Mouse (Mus musculus) left cerebral cortex, postnatal 25 days (tissue): Measurements from ENCODE around the gene Gm36210. TPM values are rescaled to one million over a fixed set of nuclear protein-coding genes. Genes with fewer than 3 reads are reported as not detected.

ENCODE experiments used
- DNase-seq, 2 experiments: peaks; one replicate each; pipeline ENCODE4 v3.0.0; 2022; ENCODE audit warnings: low spot score in 2 of 2, mixed read lengths in 1 of 2
- intact Hi-C: fragments of 180-260 bp; cut with DNase I; formaldehyde crosslinking; loops from one replicate; pipeline ENCODE4 v1.15.1; 2025
- total RNA-seq, 2 experiments: library from RNA; stranded (reverse); gene quantifications; 2 replicates each; pipeline ENCODE4 v1.2.3; 2021

Gm36210 gene
- total RNA-seq, 2 experiments from 2014 or later: 0.25 TPM; not detected in 1

GRCm38 (mm10) chr7:4857321-4857720, 49.0 kb downstream of the Gm36210 start:
- intact Hi-C loops: no loop called here
- DNase-seq: no peak

- no peak for DNase-seq
- intact Hi-C loops: no loop called here
These were observed 49.8 kb downstream of the Gm36210 start for GRCm38 (mm10) chr7:4856508-4856907.

- DNase-seq: no peak
- intact Hi-C loops: no loop called here
These were observed 52.7 kb downstream of the Gm36210 start for GRCm38 (mm10) chr7:4853613-4854012.

GRCm38 (mm10) chr7:4851315-4851688, 55.0 kb downstream of the Gm36210 start:
- no peak for DNase-seq
- intact Hi-C loops: no loop called here

- no peak for DNase-seq
- intact Hi-C loops: no loop called here
These were observed 55.5 kb downstream of the Gm36210 start for GRCm38 (mm10) chr7:4850621-4851314.

- no peak for DNase-seq
- intact Hi-C loops: no loop called here
These were observed 56.9 kb downstream of the Gm36210 start for GRCm38 (mm10) chr7:4849372-4849771.

Other genes with a start within 250 kb of the Gm36210 start
- gene Ppp6r1, start 247.5 kb downstream of the Gm36210 start, total RNA-seq: 100 to 1,000 TPM; 145 to 148 TPM
- 100 to 1,000 TPM in 1 of 2 experiments, 10 to 100 TPM in 1; 91.8 to 105 TPM for gene Hspbp1, start 221.4 kb downstream of the Gm36210 start, total RNA-seq
- 100 to 1,000 TPM; 394 to 407 TPM for gene Brsk1, start 215.9 kb downstream of the Gm36210 start, total RNA-seq
- not detected for gene Tmem150b, start 181.3 kb downstream of the Gm36210 start, total RNA-seq
- gene Kmt5c, start 166.4 kb downstream of the Gm36210 start, total RNA-seq: 10 to 100 TPM; 25.0 to 30.4 TPM
- gene Cox6b2, start 153.4 kb downstream of the Gm36210 start, total RNA-seq: 1 to 10 TPM; 4.6 to 5.9 TPM
- not detected for gene Fam71e2, start 135.2 kb downstream of the Gm36210 start, total RNA-seq
- under 1 TPM; 0.69 to 0.83 TPM for gene Il11, start 123.7 kb downstream of the Gm36210 start, total RNA-seq
- gene Tmem190, start 123.6 kb downstream of the Gm36210 start, total RNA-seq: not detected
- gene Tmem238, start 116.9 kb downstream of the Gm36210 start, total RNA-seq: 1 to 10 TPM; 2.3 to 3.0 TPM
- 100 to 1,000 TPM; 428 to 431 TPM for gene Rpl28, start 113.6 kb downstream of the Gm36210 start, total RNA-seq
- gene Ube2s, start 93.9 kb downstream of the Gm36210 start, total RNA-seq: 100 to 1,000 TPM; 108 to 110 TPM
- gene Shisa7, start 61.8 kb downstream of the Gm36210 start, total RNA-seq: 100 to 1,000 TPM; 115 to 148 TPM
- 1 to 10 TPM; 3.3 to 4.1 TPM for gene Isoc2b, start 36.3 kb downstream of the Gm36210 start, total RNA-seq
- 10 to 100 TPM; 10.4 to 11.0 TPM for gene Isoc2a, start 29.4 kb downstream of the Gm36210 start, total RNA-seq
- gene Zfp628, start 8.7 kb upstream of the Gm36210 start, total RNA-seq: 10 to 100 TPM; 14.3 to 14.6 TPM
- 100 to 1,000 TPM in 1 of 2 experiments, 10 to 100 TPM in 1; 94.4 to 103 TPM for gene Nat14, start 15.5 kb upstream of the Gm36210 start, total RNA-seq
- gene Ssc5d, start 19.3 kb upstream of the Gm36210 start, total RNA-seq: 1 to 10 TPM; 2.3 to 2.4 TPM
- gene Sbk2, start 57.9 kb upstream of the Gm36210 start, total RNA-seq: not detected
- under 1 TPM; 0.34 to 0.85 TPM for gene Sbk3, start 64.7 kb upstream of the Gm36210 start, total RNA-seq
- 10 to 100 TPM; 24.8 to 33.7 TPM for gene Zfp579, start 89.6 kb upstream of the Gm36210 start, total RNA-seq
- 1 to 10 TPM; 6.9 TPM for gene Zfp524, start 107.9 kb upstream of the Gm36210 start, total RNA-seq
- gene Fiz1, start 108.2 kb upstream of the Gm36210 start, total RNA-seq: 10 to 100 TPM; 21.2 to 31.2 TPM
- gene Gm44973, start 109.0 kb upstream of the Gm36210 start, total RNA-seq: not detected
- gene Zfp865, start 113.9 kb upstream of the Gm36210 start, total RNA-seq: 10 to 100 TPM; 32.9 to 34.5 TPM
- 10 to 100 TPM; 52.0 to 65.0 TPM for gene Ccdc106, start 114.0 kb upstream of the Gm36210 start, total RNA-seq
- 1 to 10 TPM in 1 of 2 experiments, under 1 TPM in 1; 0.85 to 1.2 TPM for gene 4632433K11Rik, start 127.6 kb upstream of the Gm36210 start, total RNA-seq
- gene Zfp784, start 131.9 kb upstream of the Gm36210 start, total RNA-seq: 1 to 10 TPM; 5.4 to 6.5 TPM
- gene Zfp580, start 145.0 kb upstream of the Gm36210 start, total RNA-seq: 10 to 100 TPM; 36.8 to 41.7 TPM
- 100 to 1,000 TPM; 171 to 180 TPM for gene U2af2, start 155.6 kb upstream of the Gm36210 start, total RNA-seq
- gene Epn1, start 173.7 kb upstream of the Gm36210 start, total RNA-seq: 100 to 1,000 TPM; 454 to 461 TPM
- not detected for gene Rfpl4, start 210.4 kb upstream of the Gm36210 start, total RNA-seq
- not detected for gene Rasl2-9, start 219.4 kb upstream of the Gm36210 start, total RNA-seq
- not detected for gene Vmn1r55, start 243.2 kb upstream of the Gm36210 start, total RNA-seq